Mouse (Mus musculus): ENCODE measurements around the gene Alg2.

GRCm38 (mm10) chr4:47449116-47449515, 25.0 kb downstream of the Alg2 start:
- TF ChIP-seq CTCF (IDR thresholded peaks at IDR 0.05; ENCODE audit: extremely low read depth, insufficient read depth, insufficient read length, insufficient replicate concordance) (no peak), POLR2A (IDR thresholded peaks at IDR 0.05; ENCODE audit: low read depth, low read length) (no peak)
